Mouse (Mus musculus): ENCODE measurements around the gene Gng3. TPM values are rescaled to one million over a fixed set of nuclear protein-coding genes. Genes with fewer than 3 reads are reported as not detected.

Gng3 gene
- 0.07 and 0.16 TPM in 2 replicates for polyA plus RNA-seq (2012; ENCODE audit: low replicate concordance)

DNA sequence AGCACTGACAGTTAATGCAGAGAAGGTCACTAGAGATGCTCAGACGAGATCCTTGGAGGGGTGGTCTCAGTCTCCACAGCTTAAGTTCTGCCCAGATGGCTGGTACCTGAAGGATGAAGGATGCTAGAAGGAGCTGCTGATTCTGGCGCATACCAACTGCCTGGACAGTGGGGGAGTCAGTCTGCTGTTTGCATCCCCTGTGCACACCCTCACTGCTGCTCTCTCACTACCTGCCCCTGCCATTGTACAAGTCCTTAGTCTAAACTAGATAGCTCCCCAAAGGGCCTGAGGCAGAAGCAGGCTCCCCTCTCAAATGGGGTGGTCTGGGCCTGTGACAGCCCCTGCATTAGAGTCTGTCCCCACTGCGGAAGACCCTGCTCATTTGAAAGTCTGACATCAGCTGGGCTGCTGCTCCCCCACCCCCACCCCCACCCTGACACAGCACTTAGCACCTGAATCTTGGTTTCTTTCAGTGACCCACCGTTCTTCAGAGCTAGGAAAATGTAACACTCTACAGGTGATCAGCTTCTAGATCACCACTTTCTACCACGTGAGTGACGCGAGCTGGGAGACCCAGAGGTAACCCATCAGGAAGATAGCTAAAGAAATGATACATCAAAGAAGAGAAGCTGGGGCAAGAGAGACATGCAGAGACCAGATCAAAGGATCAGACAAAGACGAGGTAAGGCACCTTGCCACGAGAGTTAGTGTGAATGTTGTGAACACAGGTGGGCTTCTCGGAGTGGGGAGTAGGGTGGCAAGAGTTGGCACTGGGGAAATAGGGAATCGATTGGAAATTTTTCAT lies at the start of gene Gng3:
Gng3 (minus strand) TSS at position 92 of the 805 bp plus-strand sequence.

DNA sequence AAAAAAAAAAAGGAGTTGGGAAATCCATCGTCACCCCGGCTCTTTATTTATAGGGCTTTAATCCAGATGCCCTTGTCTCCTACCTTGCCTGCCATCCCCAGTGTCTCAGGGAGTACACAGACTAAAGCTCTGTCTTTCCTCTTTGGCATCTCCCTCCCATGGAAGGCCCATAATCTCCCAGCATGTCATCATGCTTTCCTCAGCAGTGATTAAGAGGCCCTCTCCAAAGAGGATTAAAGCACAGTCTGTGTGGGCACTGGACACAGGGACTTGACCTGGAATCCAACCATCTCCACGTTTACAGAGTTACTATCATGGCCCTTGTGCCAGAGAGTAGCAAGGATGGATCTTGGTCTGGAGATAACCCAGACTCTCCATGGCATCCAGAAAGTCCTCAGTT lies 44.6 kb upstream of the Gng3 start, which contains the start of the genes Lbhd1 and Gm49403:
Lbhd1 (plus strand) TSS at position 117 of the 400 bp plus-strand sequence.
Gm49403 (plus strand) TSS at position 315 of the 400 bp plus-strand sequence.

GRCm38 (mm10) chr19:8880311-8881033 lies 41.5 kb upstream of the Gng3 start, which contains the start of gene Uqcc3:
Uqcc3 (minus strand) TSS chr19:8880923.

DNA sequence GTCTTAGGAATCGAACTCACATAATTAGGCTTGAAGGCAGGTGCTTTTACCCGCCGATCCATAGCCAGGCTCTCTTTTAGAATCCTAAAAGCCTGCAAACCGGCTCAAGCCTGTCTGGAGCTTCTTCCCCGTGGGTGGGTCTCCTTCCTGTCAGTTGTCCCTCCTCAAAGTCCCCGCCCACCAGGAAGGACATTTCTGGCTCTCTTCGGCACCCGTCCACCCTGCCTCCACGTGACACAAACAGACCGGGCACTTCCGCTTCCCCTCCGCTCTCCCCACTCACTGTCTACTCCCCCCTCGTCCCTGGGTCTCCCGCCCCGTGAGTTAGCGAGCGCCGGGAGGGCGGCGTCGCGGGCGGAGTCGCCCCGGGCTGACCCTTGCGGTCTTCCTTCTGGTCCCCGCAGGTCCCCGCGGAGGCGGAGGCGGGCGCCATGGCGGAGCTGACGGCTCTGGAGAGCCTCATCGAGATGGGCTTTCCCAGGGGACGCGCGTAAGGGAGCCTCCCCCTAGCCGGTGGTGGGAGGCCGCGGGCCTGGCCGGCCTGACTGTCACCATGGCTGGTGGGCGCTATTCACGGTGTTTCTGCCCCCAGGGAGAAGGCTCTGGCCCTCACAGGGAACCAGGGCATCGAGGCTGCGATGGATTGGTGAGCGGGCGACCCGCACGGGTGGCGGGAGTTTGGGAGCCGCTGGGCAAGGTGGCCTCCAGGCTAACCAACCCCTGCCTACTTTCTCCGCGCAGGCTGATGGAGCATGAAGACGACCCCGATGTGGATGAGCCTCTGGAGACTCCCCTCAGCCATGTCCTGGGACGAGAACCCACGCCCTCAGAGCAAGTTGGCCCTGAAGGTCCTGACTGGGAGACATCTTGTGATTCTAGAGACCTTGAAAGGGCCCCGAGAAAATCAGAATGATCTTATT lies 32.5 kb upstream of the Gng3 start, which contains the start of gene Ubxn1:
Ubxn1 (plus strand) TSS at position 230 of the 920 bp plus-strand sequence.

DNA sequence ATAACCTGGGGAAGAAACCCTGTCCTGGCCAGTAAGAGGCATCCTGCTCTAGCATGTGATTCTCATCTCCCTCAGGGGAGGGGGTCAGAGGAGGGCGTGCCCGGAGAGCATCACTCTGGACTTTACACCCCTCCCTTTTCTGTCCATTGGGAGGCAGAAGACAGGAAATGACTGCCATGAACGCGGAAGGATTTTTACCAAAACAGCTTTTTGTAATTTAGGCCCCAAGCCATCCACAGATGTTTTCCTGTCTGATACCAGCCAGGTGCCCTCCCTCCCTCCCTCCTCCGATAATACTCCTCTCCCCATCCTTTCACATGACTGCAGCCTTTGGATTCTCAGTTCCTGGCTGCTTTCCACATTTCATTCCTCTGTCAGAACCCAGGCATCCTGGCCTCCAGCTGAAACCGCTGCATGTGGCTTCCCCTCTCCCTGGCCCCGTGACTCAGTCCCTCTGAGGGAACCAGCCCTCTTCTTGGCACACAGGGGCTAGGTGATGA lies 11.5 kb upstream of the Gng3 start, which contains the start of gene Lrrn4cl:
Lrrn4cl (plus strand) TSS at position 367 of the 500 bp plus-strand sequence.

GRCm38 (mm10) chr19:8837251-8837791 lies 1.7 kb downstream of the Gng3 start, which contains the start of gene Bscl2:
Bscl2 (plus strand) TSS chr19:8837467.

DNA sequence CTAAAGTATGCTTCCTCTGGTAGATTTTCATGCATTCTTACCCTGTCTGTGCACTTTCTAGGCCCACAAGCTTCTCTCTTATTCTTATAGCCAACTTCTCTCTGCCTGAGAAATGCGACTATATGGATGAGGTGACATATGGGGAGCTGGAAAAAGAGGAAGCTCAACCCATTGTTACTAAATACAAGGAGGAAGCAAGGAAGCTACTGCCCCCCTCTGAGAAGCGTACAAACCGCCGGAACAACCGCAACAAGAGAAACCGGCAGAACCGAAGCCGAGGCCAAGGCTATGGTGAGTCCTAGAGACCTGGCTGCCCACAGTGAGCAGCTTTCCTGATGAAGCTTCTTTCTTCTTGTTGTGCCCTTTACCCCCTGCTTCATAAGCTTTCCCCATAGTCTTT lies 9.3 kb downstream of the Gng3 start, which contains the start of gene AC129217.1:
AC129217.1 (plus strand) TSS at position 114 of the 400 bp plus-strand sequence.

GRCm38 (mm10) chr19:8819596-8820423 lies 19.2 kb downstream of the Gng3 start, which contains the start of gene Hnrnpul2:
Hnrnpul2 (plus strand) TSS chr19:8820010.

DNA sequence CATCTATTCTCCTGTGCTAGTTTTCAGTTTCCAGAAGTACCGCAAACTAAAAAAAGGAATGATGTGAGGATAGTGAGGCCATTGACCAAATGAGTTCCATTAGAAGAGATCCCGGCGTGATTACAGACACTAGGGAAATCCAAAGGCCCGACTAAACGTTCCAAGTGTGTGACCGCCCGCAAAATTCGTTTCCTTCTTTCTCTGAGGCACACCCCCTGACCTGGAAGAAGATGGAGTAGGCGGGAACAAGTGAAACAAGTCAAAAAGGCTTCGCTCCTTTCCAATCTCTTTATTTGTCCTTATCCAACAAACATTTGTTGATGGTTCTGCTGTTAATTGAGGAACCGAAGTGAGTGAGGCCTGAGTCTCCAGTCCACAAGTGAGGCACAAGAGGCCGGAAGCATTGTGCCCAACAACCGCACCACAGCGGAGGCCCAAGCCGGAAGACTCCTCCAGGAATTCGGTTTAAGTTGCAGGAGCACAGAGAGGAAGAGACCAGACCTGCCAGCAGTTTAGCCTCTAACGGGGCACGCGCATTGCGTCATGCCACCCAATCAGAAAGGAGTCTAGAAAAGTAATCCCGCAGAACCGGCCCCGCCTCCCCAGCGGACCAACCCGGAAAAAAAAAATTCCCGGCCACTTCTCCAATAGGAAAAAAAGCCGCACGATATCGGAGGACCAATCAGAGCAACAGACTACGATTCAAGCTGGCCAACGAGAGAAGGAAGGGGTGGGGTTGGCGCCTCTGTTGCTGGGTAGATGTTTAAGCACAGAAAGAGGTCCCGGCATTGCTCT lies 20.0 kb downstream of the Gng3 start, which contains the start of gene Ttc9c:
Ttc9c (minus strand) TSS at position 533 of the 795 bp plus-strand sequence.

DNA sequence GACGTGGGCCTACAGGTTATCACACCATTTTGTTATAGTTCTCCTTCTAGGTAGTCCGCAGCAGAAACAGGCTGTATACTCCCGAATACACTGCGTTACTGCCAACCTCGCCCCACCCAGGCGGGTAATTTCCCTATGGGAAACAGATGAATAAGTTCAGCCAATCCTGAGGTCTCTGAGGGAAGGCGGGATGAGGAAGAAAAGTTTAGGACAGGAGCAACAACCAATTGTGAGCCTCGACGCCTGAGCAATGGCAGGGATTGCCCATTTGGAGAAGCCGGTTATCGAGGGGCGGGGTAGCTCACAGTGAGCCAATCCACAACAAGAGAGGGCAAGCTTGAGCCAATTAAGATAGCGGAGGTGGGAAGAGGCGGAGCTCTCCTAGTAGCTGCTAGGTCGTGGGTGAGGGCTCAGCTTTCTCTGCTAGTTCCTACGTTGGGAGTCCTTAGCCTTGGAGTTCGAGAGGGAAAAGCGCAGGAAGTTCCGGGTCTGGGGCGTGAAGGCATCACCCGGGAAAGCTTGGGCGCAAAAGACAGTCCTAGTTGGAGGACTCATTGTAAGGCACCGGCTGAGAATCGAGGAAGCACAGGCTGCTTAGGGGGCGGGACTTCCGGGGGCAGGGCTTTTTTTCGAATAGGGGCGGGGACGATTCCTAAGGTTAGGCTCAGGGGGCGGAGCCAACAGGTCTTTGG lies 36.7 kb downstream of the Gng3 start, which contains the start of gene Zbtb3:
Zbtb3 (plus strand) TSS at position 426 of the 692 bp plus-strand sequence.

GRCm38 (mm10) chr19:8798264-8798946 lies 40.6 kb downstream of the Gng3 start, which contains the start of gene Polr2g:
Polr2g (minus strand) TSS chr19:8798577.

Other genes starting within 250 kb of the Gng3 start
- gene Slc22a8, start 247.9 kb downstream of the Gng3 start, polyA plus RNA-seq (2012; ENCODE audit: low replicate concordance) = not detected in 2 replicates
- gene Slc22a6, start 221.2 kb downstream of the Gng3 start, polyA plus RNA-seq (2012; ENCODE audit: low replicate concordance) = not detected in 2 replicates
- gene Chrm1, start 175.4 kb downstream of the Gng3 start, polyA plus RNA-seq (2012; ENCODE audit: low replicate concordance) = not detected in 2 replicates
- 87.6 and 107 TPM in 2 replicates for gene Slc3a2, start 115.8 kb downstream of the Gng3 start, polyA plus RNA-seq (2012; ENCODE audit: low replicate concordance)
- 14.1 and 19.6 TPM in 2 replicates for gene Wdr74, start 103.4 kb downstream of the Gng3 start, polyA plus RNA-seq (2012; ENCODE audit: low replicate concordance)
- gene 1700092M07Rik, start 98.5 kb downstream of the Gng3 start, polyA plus RNA-seq (2012; ENCODE audit: low replicate concordance) = 0.47 TPM in 1 of 2 replicates, not detected in the other
- gene Stx5a, start 97.8 kb downstream of the Gng3 start, polyA plus RNA-seq (2012; ENCODE audit: low replicate concordance) = 33.5 and 37.6 TPM in 2 replicates
- 85.7 and 111 TPM in 2 replicates for gene Nxf1, start 82.1 kb downstream of the Gng3 start, polyA plus RNA-seq (2012; ENCODE audit: low replicate concordance)
- gene Tmem223, start 68.2 kb downstream of the Gng3 start, polyA plus RNA-seq (2012; ENCODE audit: low replicate concordance) = 40.2 and 65.2 TPM in 2 replicates
- 27.4 and 93.5 TPM in 2 replicates for gene Tmem179b, start 64.7 kb downstream of the Gng3 start, polyA plus RNA-seq (2012; ENCODE audit: low replicate concordance)
- gene Taf6l, start 52.8 kb downstream of the Gng3 start, polyA plus RNA-seq (2012; ENCODE audit: low replicate concordance) = 18.5 and 32.1 TPM in 2 replicates
- gene Polr2g, start 40.6 kb downstream of the Gng3 start, polyA plus RNA-seq (2012; ENCODE audit: low replicate concordance) = 6.5 and 12.8 TPM in 2 replicates
- 1.5 and 2.5 TPM in 2 replicates for gene Zbtb3, start 36.6 kb downstream of the Gng3 start, polyA plus RNA-seq (2012; ENCODE audit: low replicate concordance)
- gene Ttc9c, start 19.9 kb downstream of the Gng3 start, polyA plus RNA-seq (2012; ENCODE audit: low replicate concordance) = 6.1 and 6.4 TPM in 2 replicates
- 83.1 and 207 TPM in 2 replicates for gene Hnrnpul2, start 19.2 kb downstream of the Gng3 start, polyA plus RNA-seq (2012; ENCODE audit: low replicate concordance)
- gene AC129217.1, start 9.4 kb downstream of the Gng3 start, polyA plus RNA-seq (2012; ENCODE audit: low replicate concordance) = 71.4 and 191 TPM in 2 replicates
- gene Bscl2, start 1.7 kb downstream of the Gng3 start, polyA plus RNA-seq (2012; ENCODE audit: low replicate concordance) = 65.8 and 85.4 TPM in 2 replicates
- gene Lrrn4cl, start 11.6 kb upstream of the Gng3 start, polyA plus RNA-seq (2012; ENCODE audit: low replicate concordance) = 0.12 TPM in 1 of 2 replicates, not detected in the other
- 106 and 169 TPM in 2 replicates for gene Ubxn1, start 32.3 kb upstream of the Gng3 start, polyA plus RNA-seq (2012; ENCODE audit: low replicate concordance)
- 39.7 and 52.0 TPM in 2 replicates for gene Uqcc3, start 41.7 kb upstream of the Gng3 start, polyA plus RNA-seq (2012; ENCODE audit: low replicate concordance)
- gene Lbhd1, start 44.5 kb upstream of the Gng3 start, polyA plus RNA-seq (2012; ENCODE audit: low replicate concordance) = 0.17 and 0.48 TPM in 2 replicates
- gene Gm49403, start 44.7 kb upstream of the Gng3 start, polyA plus RNA-seq (2012; ENCODE audit: low replicate concordance) = not detected in 2 replicates
- 10.0 and 58.5 TPM in 2 replicates for gene 1810009A15Rik, start 49.7 kb upstream of the Gng3 start, polyA plus RNA-seq (2012; ENCODE audit: low replicate concordance)
- gene Gm49416, start 49.7 kb upstream of the Gng3 start, polyA plus RNA-seq (2012; ENCODE audit: low replicate concordance) = 5.1 TPM in 1 of 2 replicates, not detected in the other
- 30.0 and 30.8 TPM in 2 replicates for gene Ints5, start 53.8 kb upstream of the Gng3 start, polyA plus RNA-seq (2012; ENCODE audit: low replicate concordance)
- gene Ganab, start 58.9 kb upstream of the Gng3 start, polyA plus RNA-seq (2012; ENCODE audit: low replicate concordance) = 45.2 and 49.2 TPM in 2 replicates
- 169 and 181 TPM in 2 replicates for gene B3gat3, start 81.2 kb upstream of the Gng3 start, polyA plus RNA-seq (2012; ENCODE audit: low replicate concordance)
- 13.0 and 33.9 TPM in 2 replicates for gene Rom1, start 90.2 kb upstream of the Gng3 start, polyA plus RNA-seq (2012; ENCODE audit: low replicate concordance)
- 90.5 and 184 TPM in 2 replicates for gene Eml3, start 90.4 kb upstream of the Gng3 start, polyA plus RNA-seq (2012; ENCODE audit: low replicate concordance)
- gene Mta2, start 102.7 kb upstream of the Gng3 start, polyA plus RNA-seq (2012; ENCODE audit: low replicate concordance) = 55.2 and 56.3 TPM in 2 replicates
- 33.0 and 33.4 TPM in 2 replicates for gene Tut1, start 114.7 kb upstream of the Gng3 start, polyA plus RNA-seq (2012; ENCODE audit: low replicate concordance)
- 21.6 and 58.7 TPM in 2 replicates for gene Eef1g, start 127.8 kb upstream of the Gng3 start, polyA plus RNA-seq (2012; ENCODE audit: low replicate concordance)
- 112 and 248 TPM in 2 replicates for gene Ahnak, start 150.1 kb upstream of the Gng3 start, polyA plus RNA-seq (2012; ENCODE audit: low replicate concordance)
- not detected in 2 replicates for gene Scgb1a1, start 248.8 kb upstream of the Gng3 start, polyA plus RNA-seq (2012; ENCODE audit: low replicate concordance)